In genomic region chr14:7773714-7774389, GRCm38 (mm10) we compare ENCODE assay signal across 8 mouse cellular contexts. TPM values are rescaled to one million over a fixed set of nuclear protein-coding genes. Genes with fewer than 3 reads are reported as not detected.
A peak's percentile ranks its signal among the peaks of the same experiment; 100 is the strongest.
DNase-seq lines count a peak whose midpoint lies in the region; TF ChIP-seq lines count a peak whose summit lies in the region.

No protein-coding gene starts in this region.

- H3K27me3 ChIP-seq in ES-Bruce4 (ENCODE audit: control insufficient read depth, insufficient read depth, low read length, poor library complexity, severe bottlenecking) = no peaks in the 10 kb centered on the region

- H3K9me3 ChIP-seq in ES-Bruce4 (replicated peaks; ENCODE audit: control insufficient read depth, insufficient read depth, low read length, poor library complexity, severe bottlenecking) = no peaks in the 10 kb centered on the region

- TF ChIP-seq CTCF in ES-Bruce4 (IDR thresholded peaks at IDR 0.05; ENCODE audit: low read depth, low read length) = no peak

- H3K9ac ChIP-seq in ES-Bruce4 (ENCODE audit: low read depth, poor library complexity, severe bottlenecking) = 0 out of 2 replicates have a peak overlapping the region, but pooled peaks have one; percentile 2

- peak; percentile 13 for TF ChIP-seq POLR2A in ES-Bruce4 (IDR thresholded peaks at IDR 0.05; ENCODE audit: insufficient read depth, low read length)

- 32% methylated on average over 23 of the region's 24 CpGs for WGBS in macrophage (ENCODE audit: missing documents)

- H3K36me3 ChIP-seq in ES-Bruce4 (ENCODE audit: control insufficient read depth, insufficient read depth, low read length, poor library complexity, severe bottlenecking) (no peaks in the 10 kb centered on the region), macrophage (ENCODE audit: inconsistent target) (no peaks in the 10 kb centered on the region)

- intact Hi-C loops in left cerebral cortex, postnatal 10 days (cut with DNase I) = no loop called here

- TF ChIP-seq EP300 in ES-Bruce4 (IDR thresholded peaks at IDR 0.05; ENCODE audit: insufficient read depth, low read depth, low read length) = 0 out of 2 replicates have a peak, but pooled peaks have one; percentile 25

- H3K4me3 ChIP-seq in ES-Bruce4 (ENCODE audit: low read depth, low read length) = peak overlapping the region; percentile 55
- no peak overlapping the region for H3K4me3 ChIP-seq in macrophage (ENCODE audit: inconsistent target)

- no peaks in the 10 kb centered on the region for H3K4me1 ChIP-seq in ES-Bruce4 (ENCODE audit: control insufficient read depth, insufficient read depth, low read length)

- no peaks in the 10 kb centered on the region for H3K79me2 ChIP-seq in macrophage (ENCODE audit: inconsistent target)

- no peak overlapping the region for H3K27ac ChIP-seq in ES-Bruce4 (ENCODE audit: insufficient read depth, low read length)
- H3K27ac ChIP-seq in macrophage = peak overlapping the region; percentile 39

- DNase-seq in c-Kit-positive CD71-positive TER-119-negative erythroid progenitor cells, embryonic 14.5 days (ENCODE audit: low read depth) = peak; percentile 17
- DNase-seq in gastrocnemius, postnatal 25 days = peak; percentile 64
- peak; percentile 90 for DNase-seq in induced T-regulatory cell, adult 2 months (ENCODE audit: low read depth)
- DNase-seq in left cerebral cortex, postnatal 10 days (ENCODE audit: extremely low spot score in 1 of 2, low spot score in 2 of 2) = peak; percentile 11 to 61
- DNase-seq in right cerebral cortex, postnatal 10 days (ENCODE audit: low spot score in 2 of 2) = peak; percentile 53 to 62
- peak; percentile 25 to 49 for DNase-seq in urinary bladder, postnatal 36 days (ENCODE audit: low spot score in 2 of 2)

RNA-seq across cellular contexts. Expression of gene Gm26661, which starts 17.5 kb away (rescaled TPM):
- not detected in 2 replicates for polyA plus RNA-seq in ES-Bruce4 (2011; ENCODE audit: insufficient read depth, insufficient read length, low read depth, missing spikeins)
- total RNA-seq in gastrocnemius, postnatal 25 days (2021) = not detected
- total RNA-seq in left cerebral cortex, postnatal 10 days (2021) = not detected
- not detected for total RNA-seq in macrophage (2018; cell fraction: chromatin; rRNA removed)
- not detected for total RNA-seq in macrophage (2018; cell fraction: cytosol; rRNA removed)
- not detected for total RNA-seq in macrophage (2018; cell fraction: nucleus; rRNA removed)
- polyA plus RNA-seq in macrophage (2018) = not detected in 3 replicates

RNA-seq across cellular contexts. Expression of gene Flnb, which starts 43.9 kb away (rescaled TPM):
- polyA plus RNA-seq in ES-Bruce4 (2011; ENCODE audit: insufficient read depth, insufficient read length, low read depth, missing spikeins) = 326 and 328 TPM in 2 replicates
- 10 to 100 TPM in 1 of 2 experiments, 1 to 10 TPM in 1; 9.2 to 11.6 TPM for total RNA-seq in gastrocnemius, postnatal 25 days (2021)
- total RNA-seq in left cerebral cortex, postnatal 10 days (2021) = 10 to 100 TPM; 48.7 to 48.9 TPM
- total RNA-seq in macrophage (2018; cell fraction: chromatin; rRNA removed) = 100 to 1,000 TPM in 3 of 26 experiments, 10 to 100 TPM in 8, 1 to 10 TPM in 15; 5.6 to 278 (median 9.5) TPM
- total RNA-seq in macrophage (2018; cell fraction: cytosol; rRNA removed) = 10 to 100 TPM in 4 of 26 experiments, 1 to 10 TPM in 22; 3.4 to 18.0 (median 6.3) TPM
- 100 to 1,000 TPM in 1 of 26 experiments, 10 to 100 TPM in 15, 1 to 10 TPM in 10; 5.4 to 154 (median 11.8) TPM for total RNA-seq in macrophage (2018; cell fraction: nucleus; rRNA removed)
- polyA plus RNA-seq in macrophage (2018) = 2.8 to 5.3 TPM (median 3.6 TPM) in 3 replicates

Comparison
In these comparisons a context has a peak if more than half of its experiments do, and no peak if none do; other contexts are left out.
1. DNase-seq: peak in every context shown above with its lines; median percentile 90 in induced T-regulatory cell, adult 2 months; 64 in gastrocnemius, postnatal 25 days; 58 in right cerebral cortex, postnatal 10 days; 37 in urinary bladder, postnatal 36 days; 36 in left cerebral cortex, postnatal 10 days; 17 in c-Kit-positive CD71-positive TER-119-negative erythroid progenitor cells, embryonic 14.5 days.